Mouse (Mus musculus): Measurements from ENCODE around the gene Nfx1. TPM values are rescaled to one million over a fixed set of nuclear protein-coding genes. Genes with fewer than 3 reads are reported as not detected.
A peak's percentile ranks its signal among the peaks of the same experiment; 100 is the strongest.

The Nfx1 gene
- polyA plus RNA-seq, 1 experiment from 2014 or later, result 45.2 TPM

DNA sequence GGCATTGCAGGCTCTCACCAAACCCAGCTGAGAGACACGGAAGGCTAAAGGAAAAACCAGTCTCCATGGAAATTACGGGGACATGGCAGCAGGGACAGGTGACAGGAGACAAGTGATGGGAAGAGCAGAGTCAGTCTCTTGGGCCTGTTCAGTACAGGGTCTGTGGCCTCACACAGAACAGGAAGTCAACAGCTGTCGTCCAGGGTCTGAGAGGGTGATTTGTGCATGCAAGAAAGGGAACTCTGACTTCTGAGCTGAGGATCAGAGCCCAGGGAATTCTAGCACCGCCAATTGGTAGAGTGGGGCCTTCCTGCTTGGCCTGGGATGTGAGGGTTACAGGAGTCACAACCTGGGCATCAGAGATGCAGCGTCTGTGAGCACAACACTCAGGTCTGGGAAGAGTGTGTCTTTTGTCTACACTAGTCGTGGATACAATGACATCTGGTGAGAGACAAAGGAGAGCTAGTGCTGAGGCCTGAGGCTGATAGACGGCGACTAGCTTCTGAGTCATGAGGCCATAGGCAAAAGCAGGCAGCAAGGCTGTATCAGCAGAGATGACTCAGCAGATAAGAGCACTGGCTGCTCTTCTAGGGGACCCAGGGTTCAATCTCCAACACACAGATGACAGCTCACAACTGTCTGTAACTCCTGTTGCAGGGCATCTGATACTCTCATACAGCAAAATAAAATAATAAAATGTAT lies 55.5 kb downstream of the Nfx1 start:
- no peak overlapping the region for H3K27ac ChIP-seq
- no peak overlapping the region for H3K4me2 ChIP-seq
- no peaks in the 10 kb centered on the region for H3K4me1 ChIP-seq (replicated peaks)
- 51% methylated on average over 8 of the region's 8 CpGs for WGBS
- H3K9me3 ChIP-seq (replicated peaks), result no peaks in the 10 kb centered on the region
- H3K27me3 ChIP-seq, result no peaks in the 10 kb centered on the region
- H3K4me3 ChIP-seq, result no peak overlapping the region
- no peak for ATAC-seq (replicated peaks; ENCODE audit: insufficient number of reproducible peaks, insufficient read depth, low FRiP score, low read depth)
- no peak overlapping the region for H3K9ac ChIP-seq
- peaks cover 33% of the 10 kb centered on the region for H3K36me3 ChIP-seq

DNA sequence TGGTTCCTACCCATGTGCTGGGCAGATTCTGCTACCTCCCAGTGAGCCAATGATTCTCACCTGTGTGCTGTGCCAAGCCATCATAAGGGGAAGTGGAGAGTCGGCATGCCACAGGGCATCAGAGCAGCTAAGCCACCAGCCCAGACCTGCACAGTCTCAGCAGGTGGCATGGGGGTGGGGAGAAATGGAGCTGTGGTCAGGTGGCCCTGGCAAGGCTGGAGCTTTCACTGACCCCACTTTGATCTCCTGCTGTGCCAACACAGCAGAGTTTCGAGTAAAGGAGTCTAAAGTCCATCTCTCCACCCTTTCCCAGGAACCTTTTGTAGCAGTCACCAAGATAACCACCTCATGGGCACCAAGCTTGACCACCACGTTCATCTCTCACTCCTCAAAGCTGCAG lies 57.2 kb downstream of the Nfx1 start:
- Histone ChIP-seq H3K36me3 (peaks cover 21% of the 10 kb centered on the region), H3K9ac (no peak overlapping the region), H3K4me2 (no peak overlapping the region), H3K27ac (no peak overlapping the region), H3K9me3 (replicated peaks) (no peaks in the 10 kb centered on the region), H3K4me1 (replicated peaks) (no peaks in the 10 kb centered on the region), H3K27me3 (no peaks in the 10 kb centered on the region), H3K4me3 (no peak overlapping the region)
- ATAC-seq (replicated peaks; ENCODE audit: insufficient number of reproducible peaks, insufficient read depth, low FRiP score, low read depth), result no peak
- 91% methylated on average over 3 of the region's 3 CpGs for WGBS

DNA sequence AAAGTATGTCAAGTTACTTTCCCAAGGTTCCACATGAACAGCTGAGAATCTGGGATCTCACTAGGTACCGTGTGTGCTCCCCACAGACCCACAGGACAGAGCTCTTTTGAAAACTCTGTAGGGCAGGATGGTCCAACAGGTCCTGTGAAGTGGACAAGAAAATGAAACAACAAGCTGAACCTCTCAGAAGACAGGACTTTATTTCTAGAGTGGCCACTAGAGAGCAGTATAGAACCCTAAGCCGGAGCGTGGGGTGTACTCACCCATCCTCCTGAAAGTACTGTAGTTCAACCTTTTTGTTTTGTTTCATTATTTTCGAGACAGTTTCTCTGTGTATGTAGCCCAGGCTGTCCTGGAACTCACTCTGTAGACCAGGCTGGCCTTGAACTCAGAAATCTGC lies 57.6 kb downstream of the Nfx1 start:
- no peak for ATAC-seq (replicated peaks; ENCODE audit: insufficient number of reproducible peaks, insufficient read depth, low FRiP score, low read depth)
- Histone ChIP-seq H3K9ac (no peak overlapping the region), H3K27me3 (no peaks in the 10 kb centered on the region), H3K4me2 (no peak overlapping the region), H3K9me3 (replicated peaks) (no peaks in the 10 kb centered on the region), H3K36me3 (peaks cover 19% of the 10 kb centered on the region), H3K4me1 (replicated peaks) (no peaks in the 10 kb centered on the region), H3K4me3 (no peak overlapping the region), H3K27ac (no peak overlapping the region)
- 78% methylated on average over 4 of the region's 4 CpGs for WGBS

DNA sequence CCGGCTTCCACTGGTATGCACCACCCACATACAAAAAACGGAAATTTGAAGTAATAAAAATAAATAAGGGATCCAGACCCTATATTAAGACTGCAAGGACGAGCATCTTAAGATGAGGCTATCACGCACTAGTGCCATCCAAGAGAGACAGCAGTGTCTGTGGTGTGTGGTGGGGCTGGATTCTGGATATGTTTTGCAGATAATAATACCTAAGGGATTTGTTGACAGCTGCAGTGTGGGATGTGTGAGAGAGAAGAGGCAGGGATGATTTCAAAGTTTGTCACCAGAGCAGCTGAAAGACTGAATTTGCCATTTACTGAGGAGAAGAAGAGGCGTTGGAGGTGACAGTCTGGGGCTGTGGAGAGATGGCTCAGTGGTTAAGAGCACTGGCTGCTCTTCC lies 58.7 kb downstream of the Nfx1 start:
- H3K9me3 ChIP-seq (replicated peaks), result no peaks in the 10 kb centered on the region
- no peak overlapping the region for H3K4me3 ChIP-seq
- H3K27ac ChIP-seq, result no peak overlapping the region
- H3K9ac ChIP-seq, result no peak overlapping the region
- no peak for ATAC-seq (replicated peaks; ENCODE audit: insufficient number of reproducible peaks, insufficient read depth, low FRiP score, low read depth)
- WGBS, result 81% methylated on average over 5 of the region's 5 CpGs
- no peaks in the 10 kb centered on the region for H3K4me1 ChIP-seq (replicated peaks)
- no peak overlapping the region for H3K4me2 ChIP-seq
- no peaks in the 10 kb centered on the region for H3K27me3 ChIP-seq
- H3K36me3 ChIP-seq, result peaks cover 8% of the 10 kb centered on the region; the same call in 1 of the 2 replicates

DNA sequence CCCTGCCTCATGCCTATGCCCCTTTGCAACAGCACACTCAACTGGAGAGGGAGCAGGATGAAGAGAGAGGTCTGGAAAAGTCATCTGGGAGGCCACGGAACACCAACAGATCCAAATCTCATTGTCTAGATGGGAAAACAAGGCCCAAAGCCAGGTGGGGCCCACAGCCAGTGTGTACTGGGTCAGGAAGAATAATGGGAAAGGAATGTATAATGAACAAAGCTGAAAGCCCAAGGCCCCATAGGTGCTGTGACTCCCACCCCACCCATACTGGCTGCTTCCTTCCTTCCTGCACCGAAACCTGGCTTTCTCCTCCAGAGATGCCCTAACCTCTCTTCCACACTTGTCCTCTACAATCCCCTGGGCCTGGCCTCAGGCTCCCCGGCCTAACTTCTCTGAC lies 60.5 kb downstream of the Nfx1 start:
- Histone ChIP-seq H3K27ac (no peak overlapping the region), H3K4me3 (no peak overlapping the region), H3K9ac (no peak overlapping the region), H3K4me1 (replicated peaks) (no peaks in the 10 kb centered on the region), H3K27me3 (no peaks in the 10 kb centered on the region), H3K9me3 (replicated peaks) (no peaks in the 10 kb centered on the region), H3K36me3 (no peaks in the 10 kb centered on the region; the same call in 1 of the 2 replicates), H3K4me2 (no peak overlapping the region)
- 60% methylated on average over 3 of the region's 3 CpGs for WGBS
- no peak for ATAC-seq (replicated peaks; ENCODE audit: insufficient number of reproducible peaks, insufficient read depth, low FRiP score, low read depth)

DNA sequence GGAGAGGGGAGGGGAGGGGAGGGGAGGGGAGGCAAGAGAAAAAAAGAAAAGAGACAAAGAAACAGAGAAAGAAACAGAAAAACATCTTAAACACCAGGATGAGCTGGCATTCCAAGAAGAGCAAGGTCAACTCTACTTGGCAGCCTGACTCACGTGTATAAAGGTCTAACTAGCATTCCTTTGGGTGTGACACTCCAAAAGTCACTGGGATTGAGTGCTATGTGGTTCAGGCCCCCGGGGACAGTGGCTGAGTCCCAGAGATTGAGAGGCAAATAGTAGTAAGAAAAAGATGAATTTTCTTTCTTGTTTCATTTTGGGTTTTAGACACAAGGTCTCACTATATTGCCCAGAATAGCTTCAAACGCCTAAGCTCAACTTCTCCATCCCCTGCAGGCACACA lies 67.2 kb downstream of the Nfx1 start:
- Histone ChIP-seq H3K4me2 (no peak overlapping the region), H3K36me3 (no peaks in the 10 kb centered on the region), H3K4me3 (no peak overlapping the region), H3K27ac (no peak overlapping the region), H3K9me3 (replicated peaks) (no peaks in the 10 kb centered on the region), H3K4me1 (replicated peaks) (peaks cover 4% of the 10 kb centered on the region), H3K9ac (no peak overlapping the region), H3K27me3 (no peaks in the 10 kb centered on the region)
- ATAC-seq (replicated peaks; ENCODE audit: insufficient number of reproducible peaks, insufficient read depth, low FRiP score, low read depth), result no peak
- WGBS, result 45% methylated on average over 3 of the region's 3 CpGs

DNA sequence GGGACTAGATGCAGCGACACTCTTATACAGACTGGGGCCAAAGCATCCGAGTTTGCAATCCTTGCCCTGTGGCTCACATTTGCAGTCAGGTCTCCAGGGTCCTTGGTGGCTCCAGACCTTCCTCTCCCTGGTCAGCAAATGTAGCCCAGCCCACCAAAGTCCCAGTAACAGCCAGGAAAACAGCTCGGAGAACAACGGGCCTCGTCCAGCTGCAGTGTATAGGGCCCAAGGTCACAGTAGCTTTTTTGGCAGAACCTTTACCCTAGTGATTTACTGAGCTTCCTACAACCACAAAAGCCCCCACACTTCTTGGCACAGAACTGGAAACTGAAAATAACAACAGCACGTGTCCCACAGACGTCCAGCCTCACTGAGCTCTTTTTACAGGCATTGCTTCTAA lies 70.3 kb downstream of the Nfx1 start:
- Histone ChIP-seq H3K4me3 (no peak overlapping the region), H3K9ac (no peak overlapping the region), H3K27ac (no peak overlapping the region), H3K4me2 (no peak overlapping the region), H3K4me1 (replicated peaks) (peaks cover 4% of the 10 kb centered on the region), H3K36me3 (no peaks in the 10 kb centered on the region), H3K27me3 (no peaks in the 10 kb centered on the region), H3K9me3 (replicated peaks) (no peaks in the 10 kb centered on the region)
- peak; percentile 66 for ATAC-seq (replicated peaks; ENCODE audit: insufficient number of reproducible peaks, insufficient read depth, low FRiP score, low read depth)
- WGBS, result 40% methylated on average over 7 of the region's 7 CpGs

DNA sequence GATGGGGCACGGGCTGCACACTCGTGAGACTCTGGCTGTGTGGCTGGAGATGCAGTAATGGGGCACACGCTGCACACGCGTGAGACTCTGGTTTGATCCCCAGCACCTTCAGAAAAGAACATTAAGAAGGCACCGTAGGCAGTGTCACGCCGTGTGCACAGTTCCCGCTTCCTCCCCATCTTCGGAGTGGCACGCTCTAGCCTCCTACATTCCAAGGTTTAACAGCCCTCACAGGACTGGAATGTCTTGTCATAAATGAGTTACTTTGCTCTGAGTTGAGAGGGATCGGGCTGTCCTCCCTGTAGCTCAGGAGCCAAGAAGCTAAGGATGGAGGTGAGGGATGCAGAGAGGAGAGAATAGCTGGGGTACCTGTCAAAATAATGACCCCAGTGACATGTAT lies 72.2 kb downstream of the Nfx1 start:
- Histone ChIP-seq H3K4me2 (no peak overlapping the region), H3K4me1 (replicated peaks) (peaks cover 10% of the 10 kb centered on the region), H3K9me3 (replicated peaks) (no peaks in the 10 kb centered on the region), H3K4me3 (no peak overlapping the region), H3K27ac (no peak overlapping the region), H3K9ac (no peak overlapping the region), H3K27me3 (no peaks in the 10 kb centered on the region), H3K36me3 (no peaks in the 10 kb centered on the region)
- WGBS, result 76% methylated on average over 12 of the region's 12 CpGs
- no peak for ATAC-seq (replicated peaks; ENCODE audit: insufficient number of reproducible peaks, insufficient read depth, low FRiP score, low read depth)

DNA sequence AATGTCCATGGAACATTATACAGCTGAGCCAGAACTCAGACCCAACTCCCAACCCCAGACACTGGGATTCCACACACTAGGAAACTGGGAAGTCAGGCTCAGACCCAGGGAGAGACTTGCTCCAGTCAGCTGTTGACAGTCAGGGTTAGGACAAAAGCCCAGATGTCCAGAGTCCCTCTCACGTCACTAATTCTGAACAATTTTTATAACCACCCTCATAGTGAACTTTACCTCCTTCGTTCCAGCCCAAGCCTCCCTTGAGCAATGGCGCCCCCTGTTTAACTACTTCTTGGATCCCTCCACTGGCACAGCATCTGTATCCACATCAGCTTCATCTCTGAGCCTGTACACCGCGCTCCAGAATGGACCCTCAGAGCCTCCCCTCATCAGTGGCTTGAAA lies 73.3 kb downstream of the Nfx1 start:
- Histone ChIP-seq H3K27me3 (no peaks in the 10 kb centered on the region), H3K27ac (no peak overlapping the region), H3K9ac (no peak overlapping the region), H3K4me3 (no peak overlapping the region), H3K9me3 (replicated peaks) (no peaks in the 10 kb centered on the region), H3K4me1 (replicated peaks) (peaks cover 21% of the 10 kb centered on the region), H3K4me2 (no peak overlapping the region), H3K36me3 (no peaks in the 10 kb centered on the region)
- no peak for ATAC-seq (replicated peaks; ENCODE audit: insufficient number of reproducible peaks, insufficient read depth, low FRiP score, low read depth)
- WGBS, result 83% methylated on average over 5 of the region's 5 CpGs

DNA sequence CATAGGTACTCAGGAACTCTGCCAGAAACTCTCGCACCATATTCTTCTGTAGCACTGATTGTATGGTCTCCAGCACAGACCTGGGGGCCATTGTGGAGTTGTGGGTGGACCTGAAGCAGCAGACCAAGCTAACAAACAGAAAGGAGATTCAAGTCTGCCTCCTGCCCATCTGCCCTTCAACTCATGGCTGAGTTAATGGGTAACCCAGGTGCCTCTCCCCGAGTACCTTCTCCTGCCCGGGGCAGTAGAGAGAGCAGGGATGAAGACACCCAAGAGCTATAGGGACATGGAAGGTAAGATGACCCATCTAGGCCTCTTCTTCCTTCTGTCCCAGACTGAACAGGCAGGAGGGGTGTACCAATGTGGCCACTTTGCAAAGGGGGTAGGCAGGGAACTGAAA lies 74.6 kb downstream of the Nfx1 start:
- Histone ChIP-seq H3K36me3 (no peaks in the 10 kb centered on the region), H3K4me3 (no peak overlapping the region), H3K27ac (no peak overlapping the region), H3K4me2 (no peak overlapping the region), H3K9ac (no peak overlapping the region), H3K9me3 (replicated peaks) (no peaks in the 10 kb centered on the region), H3K27me3 (no peaks in the 10 kb centered on the region), H3K4me1 (replicated peaks) (peaks cover 23% of the 10 kb centered on the region)
- ATAC-seq (replicated peaks; ENCODE audit: insufficient number of reproducible peaks, insufficient read depth, low FRiP score, low read depth), result no peak
- 79% methylated on average over 3 of the region's 3 CpGs for WGBS

DNA sequence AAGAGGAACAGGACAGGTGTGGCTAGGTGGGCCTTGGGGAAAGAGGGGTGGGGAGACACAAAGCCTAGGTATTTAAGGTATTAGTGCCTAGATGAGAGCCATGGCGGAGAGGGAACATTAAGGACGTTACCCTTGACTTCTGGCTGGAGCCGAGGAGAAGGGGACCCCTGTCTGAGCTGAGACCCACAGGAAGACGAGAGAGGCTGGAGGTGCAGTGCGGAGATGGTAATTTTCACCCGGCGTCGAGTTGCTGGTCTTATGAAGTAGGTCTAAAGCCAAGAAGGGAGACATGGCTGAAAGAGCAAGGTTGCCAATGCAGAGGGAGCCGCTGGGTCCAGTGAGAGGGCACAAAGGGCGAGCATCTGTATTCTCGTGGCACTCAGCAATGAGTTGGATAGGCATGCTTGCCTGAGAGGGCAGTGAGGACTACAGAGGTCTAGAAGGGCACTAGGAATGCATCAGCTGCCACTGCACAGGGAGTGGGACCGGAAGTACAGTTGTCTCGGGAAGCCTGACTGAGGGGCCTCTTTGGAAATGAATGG lies 75.6 kb downstream of the Nfx1 start:
- WGBS, result 76% methylated on average over 13 of the region's 13 CpGs
- Histone ChIP-seq H3K4me2 (no peak overlapping the region), H3K9me3 (replicated peaks) (no peaks in the 10 kb centered on the region), H3K27ac (no peak overlapping the region), H3K27me3 (no peaks in the 10 kb centered on the region), H3K36me3 (no peaks in the 10 kb centered on the region), H3K4me3 (no peak overlapping the region), H3K9ac (no peak overlapping the region), H3K4me1 (replicated peaks) (peaks cover 23% of the 10 kb centered on the region)
- ATAC-seq (replicated peaks; ENCODE audit: insufficient number of reproducible peaks, insufficient read depth, low FRiP score, low read depth), result no peak
